Mouse (Mus musculus) retina, embryonic 14.5 days (tissue): ENCODE data around the gene Ctdspl.

Experiments
- DNase-seq: peaks from one replicate; pipeline ENCODE4 v3.0.0-alpha.2; 2015; ENCODE audit warnings: low spot score

The Ctdspl gene

GRCm38 (mm10) chr9:118926111-118926650 lies at the start of gene Ctdspl:
TSS of gene Ctdspl (plus strand) at chr9:118926453.
- DNase-seq = peak; percentile 56

DNA sequence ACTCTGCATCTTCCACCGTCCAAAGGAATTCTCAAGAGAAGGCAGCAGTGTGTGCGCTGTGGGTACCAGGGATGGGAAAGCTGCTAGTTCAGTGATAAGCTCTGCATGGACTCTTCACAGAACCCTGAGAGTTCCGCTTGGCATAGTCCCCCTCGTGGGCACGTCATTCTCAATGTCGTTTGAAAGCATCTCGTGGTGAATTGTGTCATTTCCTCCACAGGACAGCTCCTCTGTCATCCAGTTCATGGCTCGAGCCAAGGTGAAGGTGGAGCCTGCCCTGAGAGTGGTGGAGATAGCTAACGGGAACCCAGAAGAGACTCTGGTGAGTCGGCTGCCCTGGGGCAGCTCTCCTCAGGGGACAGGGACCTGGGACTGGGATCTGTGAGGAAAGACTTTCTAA lies 49.4 kb upstream of the Ctdspl start:
- no peak for DNase-seq

DNA sequence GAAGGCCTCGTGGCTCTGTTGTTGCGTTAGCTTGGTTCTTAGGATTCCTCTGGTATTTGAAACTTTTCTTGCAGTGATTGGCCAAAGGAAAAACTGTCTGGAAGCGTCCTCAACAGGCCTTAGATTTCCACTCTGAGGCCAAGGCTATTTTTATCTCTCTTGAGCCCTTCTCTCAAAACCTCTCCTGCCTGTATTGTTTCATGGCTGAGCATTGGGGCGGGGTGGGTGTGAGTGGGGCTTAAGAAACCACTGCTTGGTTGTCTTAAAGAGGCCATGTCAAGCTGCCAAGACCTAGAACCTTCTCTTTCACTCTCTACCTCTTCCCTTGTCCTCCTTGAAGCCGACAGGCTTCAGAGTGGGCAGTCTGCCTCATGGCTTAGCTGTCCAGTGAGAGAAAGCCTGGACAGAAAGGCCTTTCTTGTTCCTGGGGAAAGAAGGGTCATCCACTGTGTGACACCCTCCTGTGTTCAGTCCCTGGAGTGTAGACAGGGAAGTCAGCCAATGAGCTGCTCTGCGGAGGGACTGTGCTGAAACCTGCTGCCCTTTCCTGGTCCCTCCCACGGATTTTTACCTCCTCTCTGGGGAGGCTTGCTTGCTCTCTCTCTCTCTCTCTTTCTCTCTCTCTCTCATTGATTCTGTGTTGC lies 48.8 kb upstream of the Ctdspl start:
- DNase-seq = no peak

DNA sequence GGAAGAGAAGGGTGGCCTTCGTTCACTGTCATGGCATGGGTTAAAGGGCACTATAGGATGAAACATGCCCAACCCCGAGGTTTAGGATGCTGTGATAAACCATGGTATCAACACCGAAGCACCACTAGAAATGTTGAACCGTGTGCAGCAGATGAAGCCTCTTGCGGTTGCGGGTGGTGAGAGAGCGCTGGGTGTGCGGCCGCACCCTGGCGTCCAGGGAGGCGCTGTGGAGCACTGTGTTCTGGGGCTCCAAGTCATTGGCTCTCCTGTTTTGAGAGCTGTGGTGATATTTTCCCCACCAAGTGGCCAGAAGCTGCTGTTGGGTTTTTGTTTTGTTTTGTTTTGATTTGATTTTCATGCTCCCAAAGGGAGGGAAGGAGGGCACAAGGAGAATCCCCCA lies 47.7 kb upstream of the Ctdspl start:
- no peak for DNase-seq

- DNase-seq = peak; percentile 30
Measured at GRCm38 (mm10) chr9:118881281-118881945, 44.8 kb upstream of the Ctdspl start.

DNA sequence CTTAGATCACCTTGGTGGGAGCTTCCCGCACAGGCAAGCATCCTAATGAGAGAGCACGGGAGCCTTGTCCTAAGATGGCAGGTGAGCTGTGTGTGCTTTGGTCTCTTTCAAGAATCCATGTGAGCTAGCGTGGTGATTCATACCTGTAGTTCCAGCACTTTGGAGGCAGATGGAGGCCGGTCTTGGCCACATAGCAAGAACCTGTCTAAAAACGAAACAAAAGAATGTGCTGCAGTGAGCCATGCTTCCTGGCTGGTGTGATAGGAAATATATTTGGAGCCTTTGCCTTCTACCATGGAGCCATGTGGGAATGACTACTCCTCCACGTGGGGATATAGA lies 44.3 kb upstream of the Ctdspl start:
- no peak for DNase-seq

DNA sequence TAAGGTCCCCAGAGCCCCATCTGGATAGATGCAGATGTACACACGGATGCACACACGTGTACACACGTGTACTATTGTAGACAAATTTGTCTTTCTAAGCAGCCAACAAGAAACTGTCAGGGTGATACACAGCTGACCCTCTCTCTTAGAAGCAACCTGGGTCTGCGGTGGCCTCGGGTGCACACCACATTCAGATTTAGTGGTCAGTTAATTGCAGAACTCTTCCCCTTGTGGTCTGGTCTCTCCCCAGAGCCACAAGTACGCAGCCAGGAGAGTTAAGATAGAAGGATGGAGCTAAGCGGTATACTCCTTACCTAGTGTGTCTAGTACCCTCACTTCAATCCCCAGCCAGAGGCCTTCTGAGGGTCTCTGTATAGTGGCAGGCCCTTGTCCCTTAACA lies 43.1 kb upstream of the Ctdspl start:
- DNase-seq = no peak

DNA sequence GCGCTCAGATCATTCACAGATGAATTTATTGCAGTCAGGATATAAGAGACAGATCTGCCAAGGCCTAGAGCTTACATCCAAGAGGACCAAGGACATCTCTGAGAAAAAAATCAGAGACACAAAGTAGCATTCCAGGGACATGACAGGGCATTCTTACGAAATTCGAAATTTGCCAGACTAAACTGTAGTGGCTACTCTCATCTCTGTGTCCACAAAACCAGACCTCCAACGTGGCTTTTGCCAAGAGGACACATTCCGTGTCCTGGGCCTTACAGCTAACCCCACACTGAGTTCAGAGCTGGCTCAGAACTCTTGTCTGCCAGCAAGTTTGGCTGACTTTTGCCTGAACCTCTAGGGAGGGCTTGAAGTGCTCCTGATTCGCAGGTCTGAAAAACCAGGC lies 40.5 kb upstream of the Ctdspl start:
- no peak for DNase-seq

- DNase-seq = no peak
Measured at GRCm38 (mm10) chr9:118887201-118887600, 39.1 kb upstream of the Ctdspl start.

- DNase-seq = no peak
Measured at GRCm38 (mm10) chr9:118887734-118888133, 38.5 kb upstream of the Ctdspl start.

GRCm38 (mm10) chr9:118890149-118890548 lies 36.1 kb upstream of the Ctdspl start:
- no peak for DNase-seq

GRCm38 (mm10) chr9:118890645-118891044 lies 35.6 kb upstream of the Ctdspl start:
- no peak for DNase-seq

GRCm38 (mm10) chr9:118891068-118891467 lies 35.2 kb upstream of the Ctdspl start:
- DNase-seq = no peak

GRCm38 (mm10) chr9:118891593-118891992 lies 34.7 kb upstream of the Ctdspl start:
- DNase-seq = no peak

DNA sequence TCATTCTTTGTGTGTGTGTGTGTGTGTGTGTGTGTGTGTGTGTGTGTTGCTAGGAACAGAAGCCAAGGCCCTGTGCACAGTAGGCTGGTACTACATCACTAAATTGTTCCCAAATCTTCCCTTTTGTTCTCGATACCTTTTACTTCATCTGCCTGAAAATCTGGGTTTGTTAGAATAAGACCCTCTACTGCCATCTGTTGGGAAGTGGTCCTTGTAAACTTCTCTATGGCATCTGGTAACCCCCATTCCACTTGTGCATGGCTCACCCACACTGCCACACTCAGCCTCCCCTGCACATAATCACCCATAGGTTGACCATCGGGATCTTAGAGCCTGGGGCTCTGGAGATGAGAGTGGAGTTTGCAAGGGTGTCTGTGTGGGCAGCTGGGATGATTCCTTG lies 31.2 kb upstream of the Ctdspl start:
- peak; percentile 36 for DNase-seq

GRCm38 (mm10) chr9:118900677-118901076 lies 25.6 kb upstream of the Ctdspl start:
- DNase-seq = no peak

GRCm38 (mm10) chr9:118901917-118902316 lies 24.3 kb upstream of the Ctdspl start:
- no peak for DNase-seq

DNA sequence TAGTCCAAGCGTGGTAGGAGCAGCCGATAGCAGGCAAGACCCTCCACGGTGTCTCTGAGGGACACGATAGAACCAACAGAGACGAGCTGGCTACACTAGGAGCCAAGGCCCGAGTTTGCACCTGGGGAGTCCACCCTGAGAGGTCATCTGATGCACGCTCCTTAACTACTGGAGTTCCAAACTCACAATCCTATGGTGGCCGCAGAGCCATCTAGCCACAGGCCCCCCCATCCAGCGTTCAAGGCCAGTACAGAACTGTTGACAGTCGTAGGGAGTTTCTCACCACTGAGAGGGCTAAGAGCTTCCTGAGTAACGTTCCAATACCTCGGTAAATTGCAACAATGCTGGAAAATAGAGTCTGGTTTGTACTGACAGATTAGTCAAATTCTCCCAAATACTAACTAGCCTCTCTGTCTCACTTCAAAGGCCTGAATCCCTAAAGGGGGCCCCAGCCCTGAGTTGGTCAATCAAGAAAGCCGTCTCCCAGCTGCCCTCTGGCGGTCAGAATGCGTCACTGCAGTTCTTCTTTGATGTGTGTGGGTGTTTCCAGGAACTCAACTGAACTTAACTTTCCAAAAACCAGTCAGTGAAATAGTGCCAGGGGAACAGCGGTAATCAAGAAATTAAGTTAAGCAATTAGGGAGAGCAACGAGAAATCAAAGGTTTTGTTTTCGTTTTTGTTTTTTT lies 18.2 kb upstream of the Ctdspl start:
- DNase-seq = peak; percentile 92

DNA sequence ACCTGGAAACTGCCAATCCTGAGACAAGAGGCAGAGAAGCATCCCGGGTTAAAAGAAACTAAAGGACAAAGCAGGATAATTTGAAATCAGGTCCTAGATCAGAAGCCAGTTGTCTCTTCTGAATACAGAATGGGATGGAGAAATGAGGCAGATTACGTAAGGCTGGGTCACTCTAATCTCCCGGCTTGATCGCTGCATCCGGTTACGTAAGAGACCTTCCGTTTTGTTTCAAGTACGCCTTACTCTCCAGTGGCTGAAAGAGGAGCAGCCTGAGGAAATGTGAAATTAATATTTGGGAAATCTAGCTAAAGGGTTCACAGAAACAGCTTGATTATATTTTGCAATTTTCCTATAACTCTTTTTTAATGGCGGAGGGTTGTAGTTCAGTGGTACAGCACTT lies 13.2 kb upstream of the Ctdspl start:
- no peak for DNase-seq

GRCm38 (mm10) chr9:118913613-118914012 lies 12.6 kb upstream of the Ctdspl start:
- DNase-seq = no peak

GRCm38 (mm10) chr9:118914589-118914988 lies 11.7 kb upstream of the Ctdspl start:
- DNase-seq = no peak

DNA sequence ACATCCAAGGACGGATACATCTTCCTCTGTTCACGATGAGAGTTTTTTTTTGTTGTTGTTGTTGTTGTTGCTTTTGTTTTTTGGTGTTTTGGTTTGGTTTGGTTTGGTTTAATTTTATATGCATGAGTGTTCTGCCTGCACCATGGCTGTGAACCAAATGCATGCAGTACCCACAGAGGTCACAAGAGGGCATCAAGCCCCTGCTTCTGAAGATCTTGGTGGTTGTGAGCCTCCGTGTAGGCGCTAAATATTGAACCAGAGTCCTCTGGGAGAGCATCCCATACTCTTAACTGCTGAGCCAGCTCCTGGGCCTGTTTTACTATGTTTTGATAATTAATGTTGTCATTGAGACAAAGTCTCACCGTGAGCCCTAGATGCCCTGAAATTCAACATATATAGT lies 11.0 kb upstream of the Ctdspl start:
- DNase-seq = peak; percentile 60

- DNase-seq = no peak
Measured at GRCm38 (mm10) chr9:118919672-118920186, 6.5 kb upstream of the Ctdspl start.
